8 mouse cellular contexts compared by ENCODE assay signal in the genomic region with DNA sequence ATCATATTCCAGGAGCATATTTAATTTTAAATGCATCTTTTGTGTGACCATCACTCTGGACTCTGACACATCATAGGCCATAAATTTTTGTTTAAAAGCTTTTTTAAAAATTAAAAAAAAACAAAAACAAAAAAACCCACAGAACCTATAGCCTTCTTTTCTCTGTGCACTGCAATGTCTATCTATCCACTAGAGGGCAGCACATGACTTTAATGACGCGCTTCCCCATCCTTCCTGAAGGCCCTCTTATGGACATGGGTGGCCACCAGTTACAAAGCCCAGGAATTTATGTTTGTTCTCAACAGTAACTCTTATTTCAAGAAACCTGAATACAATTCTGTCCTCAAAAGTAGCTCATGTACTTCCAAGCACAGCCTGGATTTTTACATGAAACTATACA. TPM values are rescaled to one million over a fixed set of nuclear protein-coding genes. Genes with fewer than 3 reads are reported as not detected.
A peak's percentile ranks its signal among the peaks of the same experiment; 100 is the strongest.
DNase-seq lines count a peak whose midpoint lies in the region.

No protein-coding gene starts in this region.

- intact Hi-C loops in heart, postnatal 36 days (cut with DNase I), result loop anchor here (1.0 to 10.0 kb wide), 3 partner anchors 159 to 360 kb away; no protein-coding TSS in a partner anchor

- DNase-seq in left cerebral cortex, adult 11 months (ENCODE audit: low spot score), result peak; percentile 50
- DNase-seq in left cerebral cortex, adult 8-10 months (ENCODE audit: low spot score in 2 of 2), result no peak
- peak; percentile 50 for DNase-seq in T-cell, adult 2 months (ENCODE audit: low spot score)
- peak; percentile 31 to 57 for DNase-seq in cerebellum, postnatal 36 days
- DNase-seq in heart, postnatal 36 days, result peak; percentile 22 to 42
- DNase-seq in kidney, postnatal 25 days, result peak; percentile 46 to 70
- peak; percentile 81 for DNase-seq in lung, postnatal 36 days
- DNase-seq in right cerebral cortex, postnatal 4 days, result peak; percentile 42

RNA-seq across cellular contexts. Expression of a gene that starts 8.5 kb away (rescaled TPM):
- under 1 TPM; 0.28 to 0.53 (median 0.37) TPM for total RNA-seq in left cerebral cortex, adult 8-10 months (2022)
- not detected for total RNA-seq in heart, postnatal 36 days (2021)

RNA-seq across cellular contexts. Expression of a gene that starts 39.7 kb away (rescaled TPM):
- 1 to 10 TPM in 3 of 4 experiments, under 1 TPM in 1; 1.00 to 2.7 (median 1.4) TPM for total RNA-seq in left cerebral cortex, adult 8-10 months (2022)
- not detected for total RNA-seq in heart, postnatal 36 days (2021)

Comparison
In these comparisons a context has a peak if more than half of its experiments do, and no peak if none do; other contexts are left out.
1. DNase-seq: peak in left cerebral cortex, adult 11 months (single experiment), T-cell, adult 2 months (single experiment), cerebellum, postnatal 36 days (2 of 2), heart, postnatal 36 days (2 of 2), kidney, postnatal 25 days (2 of 2), lung, postnatal 36 days (single experiment) and right cerebral cortex, postnatal 4 days (single experiment); none in left cerebral cortex, adult 8-10 months (0 of 2).